Comparison of ENCODE assay signal across 19 mouse cellular contexts in genomic region chr9:21527917-21528324, GRCm38 (mm10). TPM values are rescaled to one million over a fixed set of nuclear protein-coding genes. Genes with fewer than 3 reads are reported as not detected.
DNase-seq lines count a peak whose midpoint lies in the region; ATAC-seq and TF ChIP-seq lines count a peak whose summit lies in the region.
"Had no signal": no experiment of that assay in that cellular context is flagged by ENCODE, and none has a peak within 500 bp of the region (broad histone marks: within the 10 kb centered on the region; RNA-seq: fewer than 3 reads in every experiment).

No protein-coding gene starts in this region.

- H3K4me1 ChIP-seq in midbrain, embryonic 11.5 days (ENCODE audit: control insufficient read depth, insufficient read depth, low read length) = no peaks in the 10 kb centered on the region
- H3K4me1 ChIP-seq in midbrain, embryonic 15.5 days = no peaks in the 10 kb centered on the region
- peaks cover 11% of the 10 kb centered on the region; the same call in 1 of the 2 replicates for H3K4me1 ChIP-seq in liver, postnatal 0 days (ENCODE audit: insufficient read depth)
- no peaks in the 10 kb centered on the region for H3K4me1 ChIP-seq in forebrain, embryonic 13.5 days
- H3K4me1 ChIP-seq: forebrain, embryonic 15.5 days; limb, embryonic 15.5 days; neural tube, embryonic 12.5 days had no signal

- H3K9ac ChIP-seq in midbrain, embryonic 11.5 days (ENCODE audit: low read length) = no peak overlapping the region
- H3K9ac ChIP-seq in midbrain, embryonic 15.5 days = no peak overlapping the region
- no peak overlapping the region for H3K9ac ChIP-seq in liver, postnatal 0 days (replicated peaks)
- no peak overlapping the region for H3K9ac ChIP-seq in forebrain, embryonic 13.5 days
- H3K9ac ChIP-seq: forebrain, embryonic 15.5 days; limb, embryonic 15.5 days; neural tube, embryonic 12.5 days had no signal

- TF ChIP-seq CTCF in liver, postnatal 0 days (IDR thresholded peaks at IDR 0.05; ENCODE audit: low read depth) = peak; percentile 14; the same call in 1 of the 2 replicates

- no peak overlapping the region for H3K4me2 ChIP-seq in midbrain, embryonic 11.5 days
- no peak overlapping the region for H3K4me2 ChIP-seq in midbrain, embryonic 15.5 days
- H3K4me2 ChIP-seq in liver, postnatal 0 days (ENCODE audit: low read depth, low read length) = peak overlapping the region; percentile 50
- no peak overlapping the region for H3K4me2 ChIP-seq in forebrain, embryonic 13.5 days
- H3K4me2 ChIP-seq: forebrain, embryonic 15.5 days; heart, embryonic 11.5 days; limb, embryonic 15.5 days; neural tube, embryonic 12.5 days had no signal

- no peak overlapping the region for H3K27ac ChIP-seq in midbrain, embryonic 11.5 days (ENCODE audit: low read depth, low read length)
- H3K27ac ChIP-seq in midbrain, embryonic 15.5 days = no peak overlapping the region
- H3K27ac ChIP-seq in liver, postnatal 0 days (ENCODE audit: low read depth) = no peak overlapping the region
- H3K27ac ChIP-seq in forebrain, embryonic 13.5 days = no peak overlapping the region
- H3K27ac ChIP-seq: forebrain, embryonic 15.5 days; hindbrain, postnatal 0 days; limb, embryonic 15.5 days; neural tube, embryonic 12.5 days had no signal

- H3K36me3 ChIP-seq in midbrain, embryonic 11.5 days (ENCODE audit: control insufficient read depth, insufficient read depth, low read length) = no peaks in the 10 kb centered on the region
- no peaks in the 10 kb centered on the region for H3K36me3 ChIP-seq in midbrain, embryonic 15.5 days (replicated peaks)
- peaks cover 2% of the 10 kb centered on the region; the same call in 1 of the 2 replicates for H3K36me3 ChIP-seq in liver, postnatal 0 days (replicated peaks; ENCODE audit: insufficient read depth, low read length)
- no peaks in the 10 kb centered on the region for H3K36me3 ChIP-seq in forebrain, embryonic 13.5 days (ENCODE audit: poor library complexity, severe bottlenecking)
- H3K36me3 ChIP-seq: forebrain, embryonic 15.5 days; neural tube, embryonic 12.5 days had no signal

- 0 out of 2 replicates have a peak, but pooled peaks have one; percentile 5 for ATAC-seq in midbrain, embryonic 11.5 days (ENCODE audit: low FRiP score)
- no peak for ATAC-seq in midbrain, embryonic 15.5 days (replicated peaks)
- ATAC-seq in common myeloid progenitor, adult 5-6 weeks (replicated peaks; ENCODE audit: low read depth, poor library complexity, severe bottlenecking) = peak; percentile 61
- ATAC-seq in liver, postnatal 0 days = peak; percentile 49
- no peak for ATAC-seq in forebrain, embryonic 13.5 days
- ATAC-seq: forebrain, embryonic 15.5 days; hindbrain, postnatal 0 days had no signal

- H3K4me3 ChIP-seq in midbrain, embryonic 11.5 days (ENCODE audit: low read depth, low read length) = no peak overlapping the region
- no peak overlapping the region for H3K4me3 ChIP-seq in midbrain, embryonic 15.5 days
- H3K4me3 ChIP-seq in liver, postnatal 0 days (ENCODE audit: low read depth, low read length) = no peak overlapping the region
- H3K4me3 ChIP-seq in forebrain, embryonic 13.5 days = no peak overlapping the region
- H3K4me3 ChIP-seq: erythroblast, embryonic 14.5 days; forebrain, embryonic 15.5 days; limb, embryonic 15.5 days; neural tube, embryonic 12.5 days had no signal

- DNase-seq in midbrain, embryonic 11.5 days (ENCODE audit: low spot score, missing footprints) = no peak
- no peak for DNase-seq in liver, postnatal 0 days
- no peak for DNase-seq in adrenal gland, postnatal 10 days
- DNase-seq in urinary bladder, postnatal 4 days (ENCODE audit: low spot score in 2 of 2) = no peak
- DNase-seq: cerebellum, adult 11 months; cerebellum, postnatal 36 days; gastrocnemius, postnatal 36 days; kidney, adult 18-20 months; kidney, postnatal 25 days; thymus, postnatal 36 days had no signal

- TF ChIP-seq EP300 in liver, postnatal 0 days (IDR thresholded peaks at IDR 0.05; ENCODE audit: low read depth) = no peak

- H3K27me3 ChIP-seq in midbrain, embryonic 11.5 days (ENCODE audit: control insufficient read depth, insufficient read depth, low read length) = no peaks in the 10 kb centered on the region
- no peaks in the 10 kb centered on the region for H3K27me3 ChIP-seq in midbrain, embryonic 15.5 days (replicated peaks)
- no peaks in the 10 kb centered on the region for H3K27me3 ChIP-seq in liver, postnatal 0 days (ENCODE audit: insufficient read depth, low read length)
- no peaks in the 10 kb centered on the region for H3K27me3 ChIP-seq in forebrain, embryonic 13.5 days
- H3K27me3 ChIP-seq: forebrain, embryonic 15.5 days; limb, embryonic 15.5 days; neural tube, embryonic 12.5 days had no signal

- no peaks in the 10 kb centered on the region for H3K9me3 ChIP-seq in midbrain, embryonic 11.5 days (ENCODE audit: control insufficient read depth, low read length)
- no peaks in the 10 kb centered on the region for H3K9me3 ChIP-seq in midbrain, embryonic 15.5 days
- no peaks in the 10 kb centered on the region for H3K9me3 ChIP-seq in liver, postnatal 0 days (ENCODE audit: low read length)
- H3K9me3 ChIP-seq in forebrain, embryonic 13.5 days (replicated peaks) = no peaks in the 10 kb centered on the region
- H3K9me3 ChIP-seq: forebrain, embryonic 15.5 days; limb, embryonic 15.5 days; neural tube, embryonic 12.5 days had no signal

- WGBS in midbrain, embryonic 11.5 days = 73% methylated on average over 1 of the region's 1 CpGs
- 81% methylated on average over 1 of the region's 1 CpGs for WGBS in midbrain, embryonic 15.5 days
- WGBS in liver, postnatal 0 days (ENCODE audit: insufficient replicate concordance) = 32% methylated on average over 1 of the region's 1 CpGs
- WGBS in forebrain, embryonic 13.5 days = 87% methylated on average over 1 of the region's 1 CpGs

RNA-seq across cellular contexts. Expression of gene AB124611, which starts 1.9 kb away (rescaled TPM):
- polyA plus RNA-seq in midbrain, embryonic 11.5 days (2014; fragmentation: Nextera tagmentation; extraction: Ambion mirVana) = 2.9 and 3.2 TPM in 2 replicates
- polyA plus RNA-seq in midbrain, embryonic 15.5 days (2015; fragmentation: Nextera tagmentation; extraction: Ambion mirVana) = 1.9 and 2.6 TPM in 2 replicates
- 0.39 and 2.6 TPM in 2 replicates for total RNA-seq in common myeloid progenitor, adult 5-6 weeks (2017)
- 13.6 and 14.2 TPM in 2 replicates for polyA plus RNA-seq in liver, postnatal 0 days (2015; fragmentation: Nextera tagmentation; extraction: Ambion mirVana)
- 1 to 10 TPM; 4.2 to 4.7 TPM for total RNA-seq in adrenal gland, postnatal 10 days (2021)
- 5.3 and 5.4 TPM in 2 replicates for polyA plus RNA-seq in forebrain, embryonic 13.5 days (2015; fragmentation: Nextera tagmentation; extraction: Ambion mirVana)

RNA-seq across cellular contexts. Expression of gene Tmed1, which starts 17.9 kb away (rescaled TPM):
- 64.5 and 68.0 TPM in 2 replicates for polyA plus RNA-seq in midbrain, embryonic 11.5 days (2014; fragmentation: Nextera tagmentation; extraction: Ambion mirVana)
- polyA plus RNA-seq in midbrain, embryonic 15.5 days (2015; fragmentation: Nextera tagmentation; extraction: Ambion mirVana) = 61.2 and 62.7 TPM in 2 replicates
- total RNA-seq in common myeloid progenitor, adult 5-6 weeks (2017) = 13.8 and 17.1 TPM in 2 replicates
- 34.6 and 38.0 TPM in 2 replicates for polyA plus RNA-seq in liver, postnatal 0 days (2015; fragmentation: Nextera tagmentation; extraction: Ambion mirVana)
- 10 to 100 TPM; 30.3 to 30.4 TPM for total RNA-seq in adrenal gland, postnatal 10 days (2021)
- polyA plus RNA-seq in forebrain, embryonic 13.5 days (2015; fragmentation: Nextera tagmentation; extraction: Ambion mirVana) = 59.2 and 69.3 TPM in 2 replicates

RNA-seq across cellular contexts. Expression of gene Carm1, which starts 18.8 kb away (rescaled TPM):
- polyA plus RNA-seq in midbrain, embryonic 11.5 days (2014; fragmentation: Nextera tagmentation; extraction: Ambion mirVana) = 53.4 and 63.1 TPM in 2 replicates
- 46.7 and 49.3 TPM in 2 replicates for polyA plus RNA-seq in midbrain, embryonic 15.5 days (2015; fragmentation: Nextera tagmentation; extraction: Ambion mirVana)
- 26.4 and 50.2 TPM in 2 replicates for total RNA-seq in common myeloid progenitor, adult 5-6 weeks (2017)
- polyA plus RNA-seq in liver, postnatal 0 days (2015; fragmentation: Nextera tagmentation; extraction: Ambion mirVana) = 8.6 TPM in 2 replicates
- total RNA-seq in adrenal gland, postnatal 10 days (2021) = 10 to 100 TPM; 45.1 to 65.4 TPM
- polyA plus RNA-seq in forebrain, embryonic 13.5 days (2015; fragmentation: Nextera tagmentation; extraction: Ambion mirVana) = 28.5 and 29.9 TPM in 2 replicates

Comparison
In these comparisons a context has a peak if more than half of its experiments do, and no peak if none do; other contexts are left out.
1. ATAC-seq: peak in midbrain, embryonic 11.5 days (single experiment), common myeloid progenitor, adult 5-6 weeks (single experiment) and liver, postnatal 0 days (single experiment); none in midbrain, embryonic 15.5 days (single experiment) and forebrain, embryonic 13.5 days (single experiment).